Mouse (Mus musculus): ENCODE measurements around the gene Ktn1. TPM values are rescaled to one million over a fixed set of nuclear protein-coding genes. Genes with fewer than 3 reads are reported as not detected.

Gene Ktn1
- polyA plus RNA-seq, 1 experiment: 1.8 TPM

- no peak overlapping the region for H3K4me3 ChIP-seq (replicated peaks)
- no peaks in the 10 kb centered on the region for H3K4me1 ChIP-seq
- TF ChIP-seq GATA1 (IDR thresholded peaks at IDR 0.05; ENCODE audit: borderline replicate concordance, low read length) (no peak), FLI1 (IDR thresholded peaks at IDR 0.05; ENCODE audit: low read length) (no peak)
- H3K9me3 ChIP-seq: no peaks in the 10 kb centered on the region
- no peaks in the 10 kb centered on the region for H3K36me3 ChIP-seq (replicated peaks; ENCODE audit: low read length)
- H3K27me3 ChIP-seq (replicated peaks): no peaks in the 10 kb centered on the region
These were observed 128.2 kb downstream of the Ktn1 start for GRCm38 (mm10) chr14:47776260-47777035.

- Histone ChIP-seq H3K9me3 (peaks cover 12% of the 10 kb centered on the region), H3K4me1 (no peaks in the 10 kb centered on the region), H3K4me3 (replicated peaks) (no peak overlapping the region), H3K27me3 (replicated peaks) (no peaks in the 10 kb centered on the region), H3K36me3 (replicated peaks; ENCODE audit: low read length) (no peaks in the 10 kb centered on the region)
- no peak for TF ChIP-seq GATA1 (IDR thresholded peaks at IDR 0.05; ENCODE audit: borderline replicate concordance, low read length)
- TF ChIP-seq FLI1 (IDR thresholded peaks at IDR 0.05; ENCODE audit: low read length): no peak
These were observed 137.9 kb downstream of the Ktn1 start for GRCm38 (mm10) chr14:47786112-47786511.

Other genes starting within 250 kb of the Ktn1 start
- gene Dlgap5, start 230.0 kb upstream of the Ktn1 start, polyA plus RNA-seq (2012; ENCODE audit: insufficient read depth, low replicate concordance): 4.1 and 11.0 TPM in 2 replicates
- gene Fbxo34, start 198.0 kb upstream of the Ktn1 start, polyA plus RNA-seq (2012; ENCODE audit: insufficient read depth, low replicate concordance): 4.2 and 4.8 TPM in 2 replicates
- 0.28 TPM in 1 of 2 replicates, not detected in the other for gene Atg14, start 77.8 kb upstream of the Ktn1 start, polyA plus RNA-seq (2012; ENCODE audit: insufficient read depth, low replicate concordance)

All from megakaryocyte, embryonic 14.5 days (primary cell).